Mouse (Mus musculus) hindbrain, postnatal 0 days (tissue): ENCODE data around the gene Ccl7. TPM values are rescaled to one million over a fixed set of nuclear protein-coding genes. Genes with fewer than 3 reads are reported as not detected.
A peak's percentile ranks its signal among the peaks of the same experiment; 100 is the strongest.

ENCODE experiments used
- ATAC-seq: fragments of 200-750 bp; cut with Nextera tagmentation; 2 replicates; pipeline ENCODE4 v1.8.0; 2017; ENCODE audit warnings: mild to moderate bottlenecking, moderate TSS enrichment, moderate library complexity
- DNase-seq: peaks from one replicate; pipeline ENCODE4 v3.0.0-alpha.2; 2015; ENCODE audit warnings: low spot score
- H3K27ac ChIP-seq: fragments of 300-500 bp; sonication (generic); 2 replicates; pipeline ENCODE4 v1.5.1; 2014; ENCODE audit warnings: mild to moderate bottlenecking
- H3K27me3 ChIP-seq: fragments of 300-500 bp; sonication (generic); 2 replicates; pipeline ENCODE4 v1.6.1; 2014; ENCODE audit warnings: low read length, mixed read lengths; ENCODE audit not compliant: insufficient read depth
- H3K36me3 ChIP-seq: fragments of 300-500 bp; sonication (generic); 2 replicates; pipeline ENCODE4 v1.6.1; 2014; ENCODE audit warnings: low read length, mixed read lengths; ENCODE audit not compliant: insufficient read depth
- H3K4me1 ChIP-seq: fragments of 300-500 bp; sonication (generic); 2 replicates; pipeline ENCODE4 v1.6.1; 2014; ENCODE audit warnings: antibody characterized with exemption, low read length, mixed read lengths; ENCODE audit not compliant: insufficient read depth
- H3K4me2 ChIP-seq: fragments of 300-500 bp; sonication (generic); 2 replicates; pipeline ENCODE4 v1.6.1; 2014; ENCODE audit warnings: low read depth, mild to moderate bottlenecking, low read length, moderate library complexity, mixed read lengths
- H3K4me3 ChIP-seq: fragments of 300-500 bp; sonication (generic); 2 replicates; pipeline ENCODE4 v1.5.1; 2014; ENCODE audit warnings: low read length
- H3K9ac ChIP-seq: fragments of 300-500 bp; sonication (generic); replicated peaks from 2 replicates; pipeline ENCODE4 v1.6.1; 2014; ENCODE audit warnings: mild to moderate bottlenecking, low read length, moderate library complexity, mixed read lengths
- H3K9me3 ChIP-seq: fragments of 300-500 bp; sonication (generic); 2 replicates; pipeline ENCODE4 v1.6.1; 2016; ENCODE audit warnings: low read length, mixed read lengths
- CTCF ChIP-seq: IDR thresholded peaks from 2 replicates; pipeline ENCODE4 v1.5.1; 2016; ENCODE audit warnings: antibody characterized with exemption, control low read depth, low read depth
- WGBS: fragments of 180-500 bp; shearing (Covaris S2); extraction: QIAGEN DNeasy Blood & Tissue Kit; methylation state at CpG from one replicate; pipeline ENCODE4 v1.1.7; 2014; 5-methylcytosine and 5-hydroxymethylcytosine counted together
- polyA plus RNA-seq: library from polyadenylated mRNA; unstranded; fragments of >200 nt; fragmentation: Nextera tagmentation; extraction: Ambion mirVana; gene quantifications from 2 replicates; pipeline ENCODE4 v1.2.1, GENCODE M21; 2015
- total RNA-seq: library from RNA; depleted of rRNA; stranded (reverse); fragments of >200 nt; gene quantifications from 2 replicates; pipeline ENCODE4 v1.2.3, GENCODE M21; 2014

Ccl7 gene
- total and polyA plus RNA-seq, 2 experiments from 2014 or later, result 0.42 to 1.1 TPM

GRCm38 (mm10) chr11:82032678-82033344 is 12.7 kb upstream of the Ccl7 start:
- Histone ChIP-seq H3K4me3 (no peak overlapping the region), H3K9me3 (no peaks in the 10 kb centered on the region), H3K27ac (no peak overlapping the region), H3K4me1 (peaks cover 9% of the 10 kb centered on the region; the same call in 1 of the 2 replicates), H3K27me3 (no peaks in the 10 kb centered on the region), H3K9ac (no peak overlapping the region), H3K4me2 (no peak overlapping the region), H3K36me3 (no peaks in the 10 kb centered on the region)
- DNase-seq, result peak; percentile 60
- WGBS, result 28% methylated on average over 8 of the region's 8 CpGs
- ATAC-seq, result no peak
- no peak for TF ChIP-seq CTCF

- 91% methylated on average over 7 of the region's 7 CpGs for WGBS
- no peak for TF ChIP-seq CTCF
- no peak overlapping the region for H3K4me2 ChIP-seq
- DNase-seq (no peak), ATAC-seq (no peak)
- no peaks in the 10 kb centered on the region for H3K36me3 ChIP-seq
- H3K9ac ChIP-seq, result no peak overlapping the region
- no peaks in the 10 kb centered on the region for H3K9me3 ChIP-seq
- H3K27me3 ChIP-seq, result no peaks in the 10 kb centered on the region
- no peak overlapping the region for H3K4me3 ChIP-seq
- no peak overlapping the region for H3K27ac ChIP-seq
- peaks cover 9% of the 10 kb centered on the region; the same call in 1 of the 2 replicates for H3K4me1 ChIP-seq
Observed at GRCm38 (mm10) chr11:82034446-82034845, 11.1 kb upstream of the Ccl7 start.

GRCm38 (mm10) chr11:82035356-82035755 is 10.2 kb upstream of the Ccl7 start, which contains the start of gene Ccl2:
Gene Ccl2, plus strand, starts transcription at chr11:82035571.
- peaks cover 9% of the 10 kb centered on the region; the same call in 1 of the 2 replicates for H3K4me1 ChIP-seq
- no peak within 1 kb of the TSS for H3K4me3 ChIP-seq
- H3K4me2 ChIP-seq, result no peak within 1 kb of the TSS
- ATAC-seq (peak; percentile 88), DNase-seq (peak; percentile 81)
- H3K27ac ChIP-seq, result no peak within 1 kb of the TSS
- H3K27me3 ChIP-seq, result no peaks in the 10 kb centered on the region
- no peak for TF ChIP-seq CTCF
- H3K9me3 ChIP-seq, result no peaks in the 10 kb centered on the region
- no peaks in the 10 kb centered on the region for H3K36me3 ChIP-seq
- no peak within 1 kb of the TSS for H3K9ac ChIP-seq
- WGBS, result 21% methylated on average over 5 of the region's 5 CpGs

- Histone ChIP-seq H3K27ac (no peak overlapping the region), H3K27me3 (no peaks in the 10 kb centered on the region), H3K4me3 (no peak overlapping the region), H3K9me3 (no peaks in the 10 kb centered on the region), H3K4me1 (peaks cover 9% of the 10 kb centered on the region; the same call in 1 of the 2 replicates), H3K9ac (no peak overlapping the region), H3K4me2 (no peak overlapping the region), H3K36me3 (no peaks in the 10 kb centered on the region)
- no peak for TF ChIP-seq CTCF
- ATAC-seq (no peak), DNase-seq (no peak)
- 87% methylated on average over 2 of the region's 2 CpGs for WGBS
Observed at GRCm38 (mm10) chr11:82035857-82036256, 9.7 kb upstream of the Ccl7 start.

GRCm38 (mm10) chr11:82038535-82038934 is 7.0 kb upstream of the Ccl7 start, which contains the start of gene Gm17268:
Gene Gm17268, minus strand, starts transcription at chr11:82038562.
- no peaks in the 10 kb centered on the region for H3K9me3 ChIP-seq
- no peak within 1 kb of the TSS for H3K4me2 ChIP-seq
- H3K9ac ChIP-seq, result no peak within 1 kb of the TSS
- no peak for ATAC-seq
- 49% methylated on average over 2 of the region's 2 CpGs for WGBS
- DNase-seq, result no peak
- H3K27ac ChIP-seq, result no peak within 1 kb of the TSS
- no peaks in the 10 kb centered on the region for H3K36me3 ChIP-seq
- no peaks in the 10 kb centered on the region for H3K27me3 ChIP-seq
- TF ChIP-seq CTCF, result peak; percentile 25; the same call in 1 of the 2 replicates
- 0 out of 2 replicates have a peak, but pooled peaks cover 5% of the 10 kb centered on the region for H3K4me1 ChIP-seq
- H3K4me3 ChIP-seq, result no peak within 1 kb of the TSS

GRCm38 (mm10) chr11:82039132-82039660 is 6.3 kb upstream of the Ccl7 start:
- no peak for ATAC-seq
- no peaks in the 10 kb centered on the region for H3K9me3 ChIP-seq
- no peaks in the 10 kb centered on the region for H3K36me3 ChIP-seq
- H3K9ac ChIP-seq, result no peak overlapping the region
- WGBS, result 68% methylated on average over 3 of the region's 3 CpGs
- DNase-seq, result no peak
- no peak overlapping the region for H3K27ac ChIP-seq
- no peaks in the 10 kb centered on the region for H3K27me3 ChIP-seq
- TF ChIP-seq CTCF, result no peak
- 0 out of 2 replicates have a peak, but pooled peaks cover 5% of the 10 kb centered on the region for H3K4me1 ChIP-seq
- H3K4me2 ChIP-seq, result no peak overlapping the region
- H3K4me3 ChIP-seq, result no peak overlapping the region

GRCm38 (mm10) chr11:82041671-82042080 is 3.8 kb upstream of the Ccl7 start:
- DNase-seq (no peak), ATAC-seq (no peak)
- Histone ChIP-seq H3K27me3 (no peaks in the 10 kb centered on the region), H3K4me3 (no peak overlapping the region), H3K4me1 (no peaks in the 10 kb centered on the region), H3K9ac (no peak overlapping the region), H3K4me2 (no peak overlapping the region), H3K36me3 (no peaks in the 10 kb centered on the region), H3K9me3 (no peaks in the 10 kb centered on the region), H3K27ac (no peak overlapping the region)
- TF ChIP-seq CTCF, result no peak
- 73% methylated on average over 4 of the region's 4 CpGs for WGBS
